Mouse (Mus musculus): ENCODE data around the gene Stac3. TPM values are rescaled to one million over a fixed set of nuclear protein-coding genes. Genes with fewer than 3 reads are reported as not detected.

Stac3 gene
- polyA plus RNA-seq, 1 experiment from 2014 or later = 2.4 TPM

DNA sequence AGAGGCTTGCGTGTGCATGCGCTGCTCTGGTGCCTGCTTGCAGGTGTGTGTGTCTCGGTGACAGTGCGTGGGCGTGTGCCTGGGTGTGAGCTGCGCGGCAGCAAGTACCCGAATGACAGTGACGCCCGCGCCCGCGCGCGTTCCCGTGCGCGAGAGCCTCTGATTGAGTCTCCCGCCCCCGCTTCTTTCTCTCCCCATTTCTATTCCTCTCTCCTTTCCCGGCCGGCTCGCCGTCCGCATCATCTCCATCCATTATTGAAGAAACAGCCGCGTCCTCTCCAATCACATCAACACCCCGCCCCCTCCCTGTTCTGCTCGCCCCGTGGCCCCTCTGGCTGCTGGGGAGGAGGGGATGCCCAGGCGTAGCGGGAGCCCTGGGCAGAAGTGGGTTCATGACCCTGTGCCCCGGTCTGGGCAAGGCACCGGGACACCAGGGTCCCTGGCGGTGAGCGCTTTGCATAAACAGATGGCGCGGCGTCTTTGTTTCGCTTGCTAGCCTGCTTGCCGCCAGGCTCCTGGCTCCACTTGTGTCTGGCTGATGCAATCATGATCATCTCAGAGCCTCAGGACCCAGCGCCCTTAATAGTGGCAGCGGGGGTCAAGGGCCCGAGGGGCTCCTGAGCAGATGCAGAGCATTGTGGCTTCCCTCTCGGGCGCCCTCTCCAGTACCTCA is 10.3 kb downstream of the Stac3 start:
- ATAC-seq (replicated peaks) = peak; percentile 26
- H3K9me3 ChIP-seq = no peaks in the 10 kb centered on the region
- H3K27me3 ChIP-seq (replicated peaks) = peaks cover 15% of the 10 kb centered on the region; the same call in 1 of the 2 replicates
- no peaks in the 10 kb centered on the region for H3K36me3 ChIP-seq (replicated peaks)
- H3K4me2 ChIP-seq = peak overlapping the region; percentile 93
- H3K27ac ChIP-seq = peak overlapping the region; percentile 97
- peaks cover 86% of the 10 kb centered on the region for H3K4me1 ChIP-seq
- H3K4me3 ChIP-seq = peak overlapping the region; percentile 45
- peak overlapping the region; percentile 69 for H3K9ac ChIP-seq
- under 1% methylated on average over 43 of the region's 46 CpGs for WGBS

GRCm38 (mm10) chr10:127512307-127512666 is 10.8 kb downstream of the Stac3 start:
- H3K27ac ChIP-seq = peak overlapping the region; percentile 97
- no peaks in the 10 kb centered on the region for H3K36me3 ChIP-seq (replicated peaks)
- H3K4me1 ChIP-seq = peaks cover 91% of the 10 kb centered on the region
- H3K4me3 ChIP-seq = peak overlapping the region; percentile 45
- H3K27me3 ChIP-seq (replicated peaks) = peaks cover 13% of the 10 kb centered on the region; the same call in 1 of the 2 replicates
- 2% methylated on average over 7 of the region's 7 CpGs for WGBS
- ATAC-seq (replicated peaks) = peak; percentile 0; the same call in 1 of the 2 replicates
- H3K9ac ChIP-seq = peak overlapping the region; percentile 69
- H3K9me3 ChIP-seq = no peaks in the 10 kb centered on the region
- peak overlapping the region; percentile 93 for H3K4me2 ChIP-seq

GRCm38 (mm10) chr10:127512813-127513212 is 11.3 kb downstream of the Stac3 start:
- peak overlapping the region; percentile 97 for H3K27ac ChIP-seq
- H3K9me3 ChIP-seq = no peaks in the 10 kb centered on the region
- peaks cover 16% of the 10 kb centered on the region; the same call in 1 of the 2 replicates for H3K27me3 ChIP-seq (replicated peaks)
- under 1% methylated on average over 27 of the region's 27 CpGs for WGBS
- H3K4me3 ChIP-seq = peak overlapping the region; percentile 45
- H3K4me1 ChIP-seq = peaks cover 91% of the 10 kb centered on the region
- peak overlapping the region; percentile 69; the same call in 1 of the 2 replicates for H3K9ac ChIP-seq
- peak overlapping the region; percentile 93 for H3K4me2 ChIP-seq
- peak; percentile 29 for ATAC-seq (replicated peaks)
- no peaks in the 10 kb centered on the region for H3K36me3 ChIP-seq (replicated peaks)

DNA sequence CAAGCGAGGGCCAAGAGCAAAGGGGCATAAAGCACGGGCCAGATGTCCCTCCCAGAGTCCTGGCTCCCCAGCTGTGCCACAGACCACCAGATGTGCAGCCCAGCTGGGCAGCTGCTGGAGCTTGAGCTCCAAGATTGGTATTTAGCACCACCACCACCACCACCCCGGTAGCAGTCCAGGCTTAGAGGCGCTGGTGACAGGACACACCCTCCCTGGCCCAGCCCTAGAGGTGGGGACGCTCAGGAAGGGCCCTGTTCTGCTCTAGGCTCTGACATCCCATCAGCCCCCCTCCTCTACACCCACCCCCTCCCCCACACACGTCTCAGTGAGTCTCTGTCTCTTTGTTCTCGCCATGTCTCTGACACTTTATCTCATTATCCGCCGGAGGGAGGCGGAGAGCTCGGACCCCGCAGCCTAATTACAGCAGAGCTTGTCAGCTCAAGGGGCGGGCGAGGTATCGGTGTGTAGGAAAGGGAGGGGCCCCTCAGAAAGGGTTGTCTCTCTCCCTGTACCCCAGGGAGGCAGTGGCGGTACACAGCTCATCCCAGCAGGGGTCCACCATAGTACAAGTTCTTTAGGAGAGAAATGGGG is 12.1 kb downstream of the Stac3 start:
- peak overlapping the region; percentile 93 for H3K4me2 ChIP-seq
- no peak for ATAC-seq (replicated peaks)
- peak overlapping the region; percentile 45; the same call in 1 of the 2 replicates for H3K4me3 ChIP-seq

DNA sequence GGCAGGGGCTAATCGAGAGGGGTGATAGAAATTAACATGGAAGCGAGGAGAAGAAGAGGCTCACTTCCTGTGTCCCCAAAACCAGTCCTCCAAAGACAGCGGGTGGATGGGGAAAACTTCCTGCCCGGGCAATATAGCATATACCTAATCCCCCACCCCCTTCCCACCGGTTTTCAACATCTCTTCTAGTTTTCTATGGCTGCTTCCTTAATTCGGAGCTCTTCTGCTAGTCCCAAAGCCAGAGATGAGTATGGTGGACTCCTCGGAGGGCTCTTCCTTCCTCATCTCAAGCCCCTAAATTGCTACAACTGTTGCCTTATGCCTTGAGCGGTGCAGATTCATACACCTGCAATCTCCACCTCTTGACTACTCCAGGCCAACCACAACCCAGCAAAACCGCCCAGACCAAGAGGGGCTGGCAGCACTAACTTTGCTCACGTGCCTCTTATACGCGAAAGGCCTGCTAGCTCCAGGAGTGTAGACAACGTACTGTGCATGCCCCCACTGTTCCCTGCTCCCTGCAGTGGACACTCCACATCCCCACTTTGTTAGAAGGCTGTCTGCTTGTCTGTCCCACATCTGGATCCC is 12.7 kb downstream of the Stac3 start:
- no peak for ATAC-seq (replicated peaks)
- H3K9me3 ChIP-seq = no peaks in the 10 kb centered on the region
- H3K27me3 ChIP-seq (replicated peaks) = peaks cover 16% of the 10 kb centered on the region; the same call in 1 of the 2 replicates
- H3K4me2 ChIP-seq = peak overlapping the region; percentile 93; the same call in 1 of the 2 replicates
- no peaks in the 10 kb centered on the region for H3K36me3 ChIP-seq (replicated peaks)
- no peak overlapping the region for H3K9ac ChIP-seq
- peak overlapping the region; percentile 97 for H3K27ac ChIP-seq
- peaks cover 77% of the 10 kb centered on the region for H3K4me1 ChIP-seq
- no peak overlapping the region for H3K4me3 ChIP-seq
- WGBS = 10% methylated on average over 13 of the region's 13 CpGs

More for the DNA sequence above, 12.1 kb downstream of the Stac3 start:
- Histone ChIP-seq H3K27me3 (replicated peaks) (peaks cover 16% of the 10 kb centered on the region; the same call in 1 of the 2 replicates), H3K9me3 (no peaks in the 10 kb centered on the region), H3K27ac (peak overlapping the region; percentile 97), H3K36me3 (replicated peaks) (no peaks in the 10 kb centered on the region), H3K9ac (peak overlapping the region; percentile 7; the same call in 1 of the 2 replicates), H3K4me1 (peaks cover 83% of the 10 kb centered on the region)
- 1% methylated on average over 16 of the region's 16 CpGs for WGBS

- 0 out of 2 replicates have a peak within 1 kb of the TSS, but pooled peaks have one; percentile 7 for H3K9ac ChIP-seq
- ATAC-seq (replicated peaks) = no peak
- no peaks in the 10 kb centered on the region for H3K36me3 ChIP-seq (replicated peaks)
- peak within 1 kb of the TSS; percentile 93 for H3K4me2 ChIP-seq
- peaks cover 72% of the 10 kb centered on the region for H3K4me1 ChIP-seq
- WGBS = 17% methylated on average over 6 of the region's 6 CpGs
- H3K27ac ChIP-seq = peak within 1 kb of the TSS; percentile 97
- peaks cover 16% of the 10 kb centered on the region; the same call in 1 of the 2 replicates for H3K27me3 ChIP-seq (replicated peaks)
- H3K4me3 ChIP-seq = 0 out of 2 replicates have a peak within 1 kb of the TSS, but pooled peaks have one; percentile 45
- H3K9me3 ChIP-seq = no peaks in the 10 kb centered on the region
Measured at GRCm38 (mm10) chr10:127514764-127515163, 13.3 kb downstream of the Stac3 start, which contains the start of gene Ndufa4l2. Gene Ndufa4l2, plus strand, starts transcription at chr10:127514967.

DNA sequence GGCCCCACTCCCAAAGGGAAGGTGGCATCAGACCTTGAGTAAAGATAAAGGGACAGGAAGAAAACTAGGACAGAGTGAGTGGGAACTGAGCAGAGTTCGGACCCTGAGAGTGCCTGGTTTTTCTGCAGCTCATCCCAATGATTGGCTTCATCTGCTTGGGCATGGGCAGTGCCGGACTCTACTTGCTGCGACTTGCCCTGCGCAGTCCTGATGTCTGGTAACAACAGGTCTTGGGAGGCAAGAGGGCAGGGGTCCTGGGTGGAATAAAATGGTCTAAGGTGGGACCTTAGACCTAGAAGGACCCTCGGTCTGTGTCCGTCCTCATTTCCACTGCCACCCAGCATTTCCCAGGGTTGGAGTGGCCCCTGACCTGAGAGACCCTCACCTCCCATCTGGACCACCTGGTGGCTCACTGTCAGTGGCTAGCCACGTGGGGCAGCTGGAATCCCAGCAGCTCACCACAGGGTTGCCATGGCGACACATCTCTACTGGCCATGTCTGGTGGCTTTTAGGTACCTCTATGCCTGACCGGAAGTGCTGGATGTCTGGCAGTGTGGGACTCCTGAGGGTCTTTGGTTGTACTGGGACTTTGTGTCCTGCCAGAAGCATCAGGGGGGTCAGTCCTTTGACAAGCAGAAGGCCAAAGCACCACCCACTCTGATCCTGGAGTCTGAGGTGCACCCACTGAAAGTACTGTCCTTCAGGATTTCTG is 13.9 kb downstream of the Stac3 start:
- Histone ChIP-seq H3K27me3 (replicated peaks) (peaks cover 16% of the 10 kb centered on the region; the same call in 1 of the 2 replicates), H3K36me3 (replicated peaks) (no peaks in the 10 kb centered on the region), H3K4me1 (peaks cover 68% of the 10 kb centered on the region), H3K9me3 (no peaks in the 10 kb centered on the region), H3K9ac (no peak overlapping the region), H3K4me3 (no peak overlapping the region), H3K27ac (no peak overlapping the region), H3K4me2 (no peak overlapping the region)
- 26% methylated on average over 9 of the region's 9 CpGs for WGBS
- no peak for ATAC-seq (replicated peaks)

- Histone ChIP-seq H3K9me3 (no peaks in the 10 kb centered on the region), H3K9ac (no peak overlapping the region), H3K4me1 (peaks cover 68% of the 10 kb centered on the region), H3K4me3 (no peak overlapping the region), H3K27ac (no peak overlapping the region), H3K27me3 (replicated peaks) (peaks cover 16% of the 10 kb centered on the region; the same call in 1 of the 2 replicates), H3K4me2 (peak overlapping the region; percentile 15; the same call in 1 of the 2 replicates), H3K36me3 (replicated peaks) (no peaks in the 10 kb centered on the region)
- 22% methylated on average over 8 of the region's 8 CpGs for WGBS
- ATAC-seq (replicated peaks) = no peak
Measured at GRCm38 (mm10) chr10:127515983-127516459, 14.5 kb downstream of the Stac3 start.

- Histone ChIP-seq H3K9me3 (no peaks in the 10 kb centered on the region), H3K9ac (peak overlapping the region; percentile 6; the same call in 1 of the 2 replicates), H3K4me2 (peak overlapping the region; percentile 15; the same call in 1 of the 2 replicates), H3K27ac (no peak overlapping the region), H3K4me1 (peaks cover 69% of the 10 kb centered on the region), H3K27me3 (replicated peaks) (peaks cover 16% of the 10 kb centered on the region; the same call in 1 of the 2 replicates), H3K4me3 (no peak overlapping the region), H3K36me3 (replicated peaks) (no peaks in the 10 kb centered on the region)
- no peak for ATAC-seq (replicated peaks)
- WGBS = 7% methylated on average over 30 of the region's 30 CpGs
Measured at GRCm38 (mm10) chr10:127516576-127517260, 15.2 kb downstream of the Stac3 start.

- Histone ChIP-seq H3K9me3 (no peaks in the 10 kb centered on the region), H3K9ac (no peak overlapping the region), H3K4me3 (no peak overlapping the region), H3K4me1 (peaks cover 61% of the 10 kb centered on the region), H3K27ac (no peak overlapping the region), H3K4me2 (no peak overlapping the region), H3K36me3 (replicated peaks) (no peaks in the 10 kb centered on the region), H3K27me3 (replicated peaks) (peaks cover 16% of the 10 kb centered on the region; the same call in 1 of the 2 replicates)
- 94% methylated on average over 22 of the region's 22 CpGs for WGBS
- no peak for ATAC-seq (replicated peaks)
Measured at GRCm38 (mm10) chr10:127517941-127518340, 16.5 kb downstream of the Stac3 start.

GRCm38 (mm10) chr10:127519041-127519701 is 17.7 kb downstream of the Stac3 start:
- peaks cover 16% of the 10 kb centered on the region; the same call in 1 of the 2 replicates for H3K27me3 ChIP-seq (replicated peaks)
- H3K4me1 ChIP-seq = peaks cover 48% of the 10 kb centered on the region
- WGBS = 93% methylated on average over 26 of the region's 26 CpGs
- H3K9ac ChIP-seq = no peak overlapping the region
- no peaks in the 10 kb centered on the region for H3K36me3 ChIP-seq (replicated peaks)
- H3K4me3 ChIP-seq = no peak overlapping the region
- H3K9me3 ChIP-seq = no peaks in the 10 kb centered on the region
- no peak overlapping the region for H3K27ac ChIP-seq
- no peak overlapping the region for H3K4me2 ChIP-seq
- no peak for ATAC-seq (replicated peaks)
